Mouse (Mus musculus): Measurements from ENCODE around the gene Efcab5.

DNA sequence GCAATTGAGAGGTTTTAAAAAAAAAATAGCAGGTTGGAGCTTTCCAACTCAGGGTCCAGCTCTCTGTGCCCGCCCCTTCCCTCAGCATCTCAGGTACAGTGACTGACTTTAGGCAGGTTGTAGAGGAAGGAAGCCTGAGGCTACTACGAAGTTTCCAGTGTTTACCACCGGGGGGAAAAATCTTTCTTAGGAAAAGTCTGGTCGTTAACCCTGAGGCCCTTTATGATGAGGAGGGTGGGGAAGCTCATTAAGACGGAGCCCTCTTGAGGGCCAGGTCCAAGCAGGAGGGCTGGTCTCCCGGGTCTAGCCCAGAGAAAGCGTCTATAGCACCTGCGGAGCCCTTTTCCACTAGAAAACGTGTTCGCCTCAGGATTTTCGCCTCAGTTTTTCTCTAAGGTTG, 26.7 kb upstream of the Efcab5 start:
- no peak for TF ChIP-seq POLR2A (IDR thresholded peaks at IDR 0.05; ENCODE audit: borderline replicate concordance, insufficient read depth, low read length)
- no peak for TF ChIP-seq CTCF (IDR thresholded peaks at IDR 0.05; ENCODE audit: borderline replicate concordance, insufficient read depth, low read depth, low read length)
